Mouse (Mus musculus): ENCODE results near the gene Bdkrb2. TPM values are rescaled to one million over a fixed set of nuclear protein-coding genes. Genes with fewer than 3 reads are reported as not detected.

The Bdkrb2 gene
- polyA plus RNA-seq, 1 experiment from 2014 or later: 1.7 TPM

DNA sequence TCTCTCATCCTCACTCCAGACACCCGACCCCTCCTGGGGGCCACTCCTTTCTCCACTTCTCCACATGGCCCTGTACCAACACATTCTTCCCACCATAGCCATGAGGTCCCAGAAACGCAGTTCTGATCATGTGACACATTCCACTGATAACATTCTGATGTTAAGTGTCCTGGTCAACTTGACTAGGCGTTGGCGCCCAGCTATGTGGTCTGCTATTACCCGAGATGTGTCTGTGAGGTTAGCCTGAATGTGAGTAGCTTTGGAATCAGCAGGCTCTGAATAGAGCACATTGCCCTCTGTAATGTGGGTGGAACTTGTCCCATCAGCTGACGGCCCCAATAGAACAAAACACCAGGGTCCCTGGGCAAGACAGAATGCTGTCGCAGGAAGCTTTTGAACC lies 18.2 kb upstream of the Bdkrb2 start:
- 86% methylated on average over 7 of the region's 7 CpGs for WGBS
- Histone ChIP-seq H3K4me1 (ENCODE audit: insufficient read depth, low read length) (0 out of 2 replicates have a peak, but pooled peaks cover 4% of the 10 kb centered on the region), H3K36me3 (ENCODE audit: insufficient read depth, low read length) (no peaks in the 10 kb centered on the region), H3K9ac (replicated peaks; ENCODE audit: low read length) (no peak overlapping the region), H3K4me2 (replicated peaks; ENCODE audit: low read depth, low read length) (no peak overlapping the region), H3K4me3 (ENCODE audit: low read length) (no peak overlapping the region), H3K27me3 (ENCODE audit: insufficient read depth, low read length) (no peaks in the 10 kb centered on the region), H3K9me3 (ENCODE audit: low read length) (no peaks in the 10 kb centered on the region), H3K27ac (ENCODE audit: low read length) (no peak overlapping the region)
- ATAC-seq (ENCODE audit: low FRiP score, low TSS enrichment): no peak

DNA sequence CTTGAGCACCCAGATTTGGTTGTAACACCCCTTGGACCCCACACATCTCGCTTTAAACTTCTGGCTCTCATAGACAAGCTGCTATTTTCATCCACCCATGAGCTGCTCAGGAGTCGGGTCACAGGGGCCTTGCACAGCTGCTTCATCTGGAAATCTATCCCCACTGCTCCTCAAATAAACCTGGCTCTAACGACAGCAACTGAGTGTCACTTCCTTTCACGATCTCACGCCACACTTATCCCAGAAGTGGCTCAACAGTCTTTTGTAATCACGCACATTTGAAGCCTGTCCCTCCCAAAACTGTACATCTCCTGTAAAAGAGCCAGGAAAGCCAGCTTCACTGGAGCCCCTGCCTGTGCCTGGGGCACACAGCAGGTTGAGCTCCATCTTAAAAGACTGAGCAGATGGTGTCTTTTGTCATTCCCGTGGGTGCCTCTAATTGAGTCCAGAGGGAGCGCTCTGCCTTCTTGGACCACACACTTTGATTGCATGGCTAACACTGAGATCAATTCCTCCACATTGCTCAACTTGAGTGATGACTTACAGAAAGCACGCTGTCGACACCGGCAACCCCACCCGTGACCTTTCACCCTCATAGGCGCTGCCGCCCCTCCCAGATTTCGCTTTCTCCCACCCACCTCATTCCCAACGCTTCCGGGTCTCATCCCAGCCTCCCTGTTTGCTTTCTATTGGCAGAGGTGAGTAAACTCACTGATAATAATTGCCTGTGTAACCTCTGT lies 17.2 kb upstream of the Bdkrb2 start:
- H3K27ac ChIP-seq (ENCODE audit: low read length): no peak overlapping the region
- no peak for ATAC-seq (ENCODE audit: low FRiP score, low TSS enrichment)
- H3K27me3 ChIP-seq (ENCODE audit: insufficient read depth, low read length): no peaks in the 10 kb centered on the region
- no peak overlapping the region for H3K4me2 ChIP-seq (replicated peaks; ENCODE audit: low read depth, low read length)
- no peak overlapping the region for H3K9ac ChIP-seq (replicated peaks; ENCODE audit: low read length)
- H3K9me3 ChIP-seq (ENCODE audit: low read length): no peaks in the 10 kb centered on the region
- 0 out of 2 replicates have a peak, but pooled peaks cover 4% of the 10 kb centered on the region for H3K4me1 ChIP-seq (ENCODE audit: insufficient read depth, low read length)
- H3K4me3 ChIP-seq (ENCODE audit: low read length): no peak overlapping the region
- H3K36me3 ChIP-seq (ENCODE audit: insufficient read depth, low read length): no peaks in the 10 kb centered on the region
- 29% methylated on average over 17 of the region's 17 CpGs for WGBS

DNA sequence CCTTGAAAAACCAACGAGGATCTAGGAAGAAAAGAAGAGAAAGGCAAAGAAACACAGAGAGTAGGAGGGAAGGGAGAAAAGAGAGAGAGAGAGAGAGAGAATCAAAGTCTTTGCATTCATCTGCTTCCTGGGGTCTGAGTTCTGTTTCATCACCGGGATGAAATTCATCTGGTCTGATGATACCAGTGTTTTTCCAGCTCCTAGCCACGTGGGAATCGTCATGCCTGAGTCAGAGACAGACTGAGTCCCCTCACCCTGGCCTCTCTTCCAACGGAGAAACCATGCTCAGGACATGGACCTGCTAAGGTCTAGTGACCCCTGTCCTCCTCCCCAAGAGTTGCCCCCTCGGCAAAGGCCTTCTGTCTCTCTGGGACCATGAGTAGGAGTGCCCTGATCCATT lies 16.5 kb upstream of the Bdkrb2 start:
- no peak for ATAC-seq (ENCODE audit: low FRiP score, low TSS enrichment)
- Histone ChIP-seq H3K27ac (ENCODE audit: low read length) (no peak overlapping the region), H3K9me3 (ENCODE audit: low read length) (no peaks in the 10 kb centered on the region), H3K27me3 (ENCODE audit: insufficient read depth, low read length) (no peaks in the 10 kb centered on the region), H3K4me2 (replicated peaks; ENCODE audit: low read depth, low read length) (no peak overlapping the region), H3K4me3 (ENCODE audit: low read length) (no peak overlapping the region), H3K36me3 (ENCODE audit: insufficient read depth, low read length) (no peaks in the 10 kb centered on the region), H3K9ac (replicated peaks; ENCODE audit: low read length) (no peak overlapping the region), H3K4me1 (ENCODE audit: insufficient read depth, low read length) (0 out of 2 replicates have a peak, but pooled peaks cover 4% of the 10 kb centered on the region)
- whole genome bisulfite sequencing: 38% methylated on average over 6 of the region's 6 CpGs

DNA sequence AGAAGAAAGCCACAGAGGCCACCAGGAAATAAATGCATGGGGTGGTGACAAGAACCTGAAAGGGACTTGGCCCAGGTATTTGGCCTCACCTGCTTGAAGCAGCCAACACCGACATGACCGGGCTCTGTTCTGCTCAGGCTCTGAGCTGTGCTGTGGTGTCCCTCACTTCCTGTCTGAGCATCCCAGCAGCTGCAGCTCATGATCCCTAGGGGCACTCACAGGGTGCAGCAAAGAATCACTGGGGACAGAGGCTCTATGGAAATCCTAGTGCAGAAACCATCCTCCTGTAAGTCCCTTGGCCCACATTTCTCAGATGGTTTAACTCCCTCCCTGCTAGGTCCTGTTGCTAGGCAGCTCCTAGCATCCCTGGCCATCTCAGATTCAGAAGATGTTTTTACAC lies 15.9 kb upstream of the Bdkrb2 start:
- H3K36me3 ChIP-seq (ENCODE audit: insufficient read depth, low read length): no peaks in the 10 kb centered on the region
- H3K4me1 ChIP-seq (ENCODE audit: insufficient read depth, low read length): 0 out of 2 replicates have a peak, but pooled peaks cover 4% of the 10 kb centered on the region
- no peaks in the 10 kb centered on the region for H3K27me3 ChIP-seq (ENCODE audit: insufficient read depth, low read length)
- no peak overlapping the region for H3K4me2 ChIP-seq (replicated peaks; ENCODE audit: low read depth, low read length)
- no peaks in the 10 kb centered on the region for H3K9me3 ChIP-seq (ENCODE audit: low read length)
- H3K9ac ChIP-seq (replicated peaks; ENCODE audit: low read length): no peak overlapping the region
- no peak overlapping the region for H3K4me3 ChIP-seq (ENCODE audit: low read length)
- WGBS: 70% methylated on average over 2 of the region's 2 CpGs
- H3K27ac ChIP-seq (ENCODE audit: low read length): no peak overlapping the region
- no peak for ATAC-seq (ENCODE audit: low FRiP score, low TSS enrichment)

DNA sequence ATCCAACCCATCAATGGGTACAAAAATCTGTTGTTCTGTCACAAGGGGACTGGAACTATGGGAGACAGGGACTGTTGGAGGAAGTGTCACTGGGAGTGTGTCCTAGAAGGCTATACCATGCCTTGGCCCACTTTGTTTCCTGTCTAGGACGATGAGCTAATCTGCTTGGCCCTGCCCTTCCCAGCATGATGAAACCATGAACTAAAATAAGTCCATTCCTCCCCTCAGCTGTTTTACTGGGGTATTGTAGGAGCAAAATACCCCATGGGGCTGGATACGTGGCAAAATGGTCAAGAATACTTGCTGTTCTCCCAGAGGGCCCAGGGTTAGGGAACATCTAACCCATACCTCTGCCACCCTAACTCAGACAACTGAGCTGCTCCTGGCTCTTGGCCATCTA lies 15.0 kb upstream of the Bdkrb2 start:
- WGBS: 63% methylated on average over 2 of the region's 2 CpGs
- Histone ChIP-seq H3K9ac (replicated peaks; ENCODE audit: low read length) (no peak overlapping the region), H3K4me3 (ENCODE audit: low read length) (no peak overlapping the region), H3K4me2 (replicated peaks; ENCODE audit: low read depth, low read length) (no peak overlapping the region), H3K27ac (ENCODE audit: low read length) (no peak overlapping the region), H3K4me1 (ENCODE audit: insufficient read depth, low read length) (0 out of 2 replicates have a peak, but pooled peaks cover 4% of the 10 kb centered on the region), H3K9me3 (ENCODE audit: low read length) (no peaks in the 10 kb centered on the region), H3K36me3 (ENCODE audit: insufficient read depth, low read length) (no peaks in the 10 kb centered on the region), H3K27me3 (ENCODE audit: insufficient read depth, low read length) (no peaks in the 10 kb centered on the region)
- no peak for ATAC-seq (ENCODE audit: low FRiP score, low TSS enrichment)

DNA sequence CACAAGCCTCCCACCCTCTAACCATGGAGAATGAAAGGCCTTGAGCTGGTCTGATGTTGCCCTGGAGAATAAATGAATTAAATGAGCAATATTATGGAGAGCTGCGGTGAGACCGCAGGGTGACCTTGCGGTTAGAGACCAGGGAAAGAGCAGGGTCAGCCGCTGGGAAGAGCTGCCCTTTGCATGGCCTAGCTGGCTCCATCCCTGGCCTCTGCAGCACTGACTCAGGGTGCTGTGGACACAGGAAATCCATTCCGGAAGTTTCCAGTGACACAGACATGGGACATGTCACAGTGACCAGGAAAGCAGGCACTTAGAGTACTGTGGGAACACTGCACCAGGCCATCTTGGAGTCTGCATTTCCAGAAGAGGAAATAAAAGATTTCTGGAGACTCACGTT lies 14.1 kb upstream of the Bdkrb2 start:
- H3K9ac ChIP-seq (replicated peaks; ENCODE audit: low read length): no peak overlapping the region
- H3K27ac ChIP-seq (ENCODE audit: low read length): no peak overlapping the region
- H3K4me3 ChIP-seq (ENCODE audit: low read length): no peak overlapping the region
- WGBS: 81% methylated on average over 6 of the region's 6 CpGs
- H3K4me2 ChIP-seq (replicated peaks; ENCODE audit: low read depth, low read length): no peak overlapping the region
- no peak for ATAC-seq (ENCODE audit: low FRiP score, low TSS enrichment)
- no peaks in the 10 kb centered on the region for H3K9me3 ChIP-seq (ENCODE audit: low read length)
- H3K27me3 ChIP-seq (ENCODE audit: insufficient read depth, low read length): no peaks in the 10 kb centered on the region
- H3K36me3 ChIP-seq (ENCODE audit: insufficient read depth, low read length): no peaks in the 10 kb centered on the region
- peaks cover 4% of the 10 kb centered on the region; the same call in 1 of the 2 replicates for H3K4me1 ChIP-seq (ENCODE audit: insufficient read depth, low read length)

DNA sequence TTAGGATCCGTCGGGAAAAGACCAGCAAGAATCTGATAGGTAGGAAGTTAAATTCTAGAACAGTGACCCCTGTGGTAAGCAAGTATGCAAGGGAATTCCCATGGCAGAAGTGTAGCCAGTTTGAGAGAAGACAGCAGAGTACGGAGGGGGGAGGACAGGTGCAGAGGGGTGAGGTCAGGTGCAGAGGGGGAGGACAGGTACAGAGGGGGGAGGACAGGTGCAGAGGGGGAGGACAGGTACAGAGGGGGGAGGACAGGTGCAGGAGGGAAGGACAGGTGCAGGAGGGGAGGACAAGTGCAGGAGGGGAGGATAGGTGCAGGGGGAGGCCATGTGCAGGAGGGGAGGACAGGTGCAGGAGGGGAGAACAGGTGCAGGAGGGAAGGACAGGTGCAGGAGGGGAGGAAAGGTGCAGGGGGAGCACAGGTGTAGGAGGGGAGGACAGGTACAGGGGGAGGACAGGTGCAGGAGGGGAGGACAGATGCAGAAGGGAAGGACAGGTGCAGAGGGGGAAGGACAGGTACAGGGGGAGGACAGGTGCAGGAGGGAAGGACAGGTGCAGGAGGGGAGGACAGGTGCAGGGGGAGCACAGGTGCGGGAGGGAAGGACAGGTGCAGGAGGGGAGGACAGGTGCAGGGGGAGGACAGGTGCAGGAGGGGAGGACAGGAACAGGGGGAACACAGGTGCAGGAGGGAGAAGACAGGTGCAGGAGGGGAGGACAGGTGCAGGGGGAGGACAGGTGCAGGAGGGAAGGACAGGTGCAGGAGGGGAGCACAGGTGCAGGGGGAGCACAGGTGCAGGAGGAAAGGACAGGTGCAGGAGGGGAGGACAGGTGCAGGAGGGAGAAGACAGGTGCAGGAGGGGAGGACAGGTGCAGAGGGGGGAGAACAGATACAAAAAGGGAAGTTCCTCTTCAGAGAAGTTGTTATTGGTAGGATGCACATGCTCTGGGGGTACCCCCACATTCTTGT lies 12.9 kb upstream of the Bdkrb2 start:
- Histone ChIP-seq H3K27ac (ENCODE audit: low read length) (no peak overlapping the region), H3K9me3 (ENCODE audit: low read length) (no peaks in the 10 kb centered on the region), H3K27me3 (ENCODE audit: insufficient read depth, low read length) (no peaks in the 10 kb centered on the region), H3K4me1 (ENCODE audit: insufficient read depth, low read length) (peaks cover 16% of the 10 kb centered on the region), H3K36me3 (ENCODE audit: insufficient read depth, low read length) (no peaks in the 10 kb centered on the region), H3K4me2 (replicated peaks; ENCODE audit: low read depth, low read length) (no peak overlapping the region), H3K4me3 (ENCODE audit: low read length) (no peak overlapping the region), H3K9ac (replicated peaks; ENCODE audit: low read length) (no peak overlapping the region)
- whole genome bisulfite sequencing: 80% methylated on average over 4 of the region's 4 CpGs
- ATAC-seq (ENCODE audit: low FRiP score, low TSS enrichment): no peak

DNA sequence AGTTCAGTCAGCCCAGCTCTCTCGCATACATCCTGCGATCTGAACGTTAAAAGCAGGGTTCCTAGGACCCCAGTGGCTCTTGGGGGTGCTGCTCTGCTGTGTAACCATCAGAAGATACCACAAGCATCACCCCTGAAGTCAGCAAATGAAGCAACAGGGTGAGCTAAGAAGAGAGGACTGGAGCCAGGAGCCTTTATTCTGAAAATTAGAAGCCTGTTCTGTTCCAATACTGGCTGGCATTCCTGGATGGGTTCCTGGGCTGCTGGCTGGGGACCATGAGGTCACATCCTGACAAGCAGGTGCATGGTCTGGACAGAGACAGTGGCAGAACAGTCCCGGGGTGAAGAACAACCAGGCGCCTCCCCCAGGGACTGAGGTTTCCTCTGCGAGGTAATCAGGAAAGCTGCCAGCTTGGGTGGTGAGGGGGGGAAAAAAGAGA lies 11.5 kb upstream of the Bdkrb2 start:
- no peak overlapping the region for H3K27ac ChIP-seq (ENCODE audit: low read length)
- H3K9ac ChIP-seq (replicated peaks; ENCODE audit: low read length): no peak overlapping the region
- H3K36me3 ChIP-seq (ENCODE audit: insufficient read depth, low read length): no peaks in the 10 kb centered on the region
- WGBS: 49% methylated on average over 6 of the region's 6 CpGs
- no peaks in the 10 kb centered on the region for H3K9me3 ChIP-seq (ENCODE audit: low read length)
- no peaks in the 10 kb centered on the region for H3K27me3 ChIP-seq (ENCODE audit: insufficient read depth, low read length)
- no peak for ATAC-seq (ENCODE audit: low FRiP score, low TSS enrichment)
- peaks cover 15% of the 10 kb centered on the region for H3K4me1 ChIP-seq (ENCODE audit: insufficient read depth, low read length)
- no peak overlapping the region for H3K4me2 ChIP-seq (replicated peaks; ENCODE audit: low read depth, low read length)
- H3K4me3 ChIP-seq (ENCODE audit: low read length): no peak overlapping the region

DNA sequence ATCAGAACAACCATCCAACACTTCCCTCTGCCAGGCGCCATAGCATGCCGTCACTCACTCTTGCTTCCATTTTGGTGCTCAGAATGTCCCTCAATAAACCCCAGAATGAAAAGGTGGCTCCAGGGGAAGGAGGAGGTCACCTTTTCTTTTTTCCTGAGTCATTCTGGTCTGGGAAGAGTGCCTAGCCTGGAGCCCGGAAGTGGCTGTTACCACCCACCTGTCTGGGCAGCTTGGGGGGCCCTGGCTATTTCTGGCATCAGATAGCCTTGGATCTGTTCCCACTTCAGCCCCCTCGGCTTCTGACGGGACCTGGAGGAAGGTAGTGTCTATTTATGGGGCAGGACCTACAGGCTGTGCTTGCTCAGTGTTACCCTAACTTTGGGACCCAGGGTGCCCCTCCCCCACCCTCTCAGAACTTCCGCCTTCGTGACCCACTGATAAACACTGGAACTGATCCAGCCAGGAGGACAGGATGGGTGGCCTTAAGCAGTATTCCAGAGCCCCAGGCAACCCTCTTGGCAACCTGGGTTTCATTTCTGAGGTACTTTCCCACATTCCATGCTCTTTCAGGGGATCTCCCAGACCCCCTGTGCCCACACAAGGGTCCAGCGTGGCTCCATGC lies 8.8 kb upstream of the Bdkrb2 start:
- no peak for ATAC-seq (ENCODE audit: low FRiP score, low TSS enrichment)
- Histone ChIP-seq H3K27me3 (ENCODE audit: insufficient read depth, low read length) (no peaks in the 10 kb centered on the region), H3K4me3 (ENCODE audit: low read length) (no peak overlapping the region), H3K9me3 (ENCODE audit: low read length) (no peaks in the 10 kb centered on the region), H3K9ac (replicated peaks; ENCODE audit: low read length) (no peak overlapping the region), H3K4me1 (ENCODE audit: insufficient read depth, low read length) (peaks cover 15% of the 10 kb centered on the region), H3K36me3 (ENCODE audit: insufficient read depth, low read length) (no peaks in the 10 kb centered on the region), H3K4me2 (replicated peaks; ENCODE audit: low read depth, low read length) (no peak overlapping the region), H3K27ac (ENCODE audit: low read length) (no peak overlapping the region)
- 69% methylated on average over 8 of the region's 8 CpGs for whole genome bisulfite sequencing

Measured in kidney, embryonic 16.5 days (tissue).